Mouse (Mus musculus): ENCODE data around the gene Baz1a. TPM values are rescaled to one million over a fixed set of nuclear protein-coding genes. Genes with fewer than 3 reads are reported as not detected.
A peak's percentile ranks its signal among the peaks of the same experiment; 100 is the strongest.
"Not testable (repeated sequence)": the region's sequence is repeated elsewhere in the genome, so short reads cannot be mapped to it uniquely, and the experiment has no call there.

The Baz1a gene
- polyA plus RNA-seq, 1 experiment from 2014 or later = 21.6 TPM

DNA sequence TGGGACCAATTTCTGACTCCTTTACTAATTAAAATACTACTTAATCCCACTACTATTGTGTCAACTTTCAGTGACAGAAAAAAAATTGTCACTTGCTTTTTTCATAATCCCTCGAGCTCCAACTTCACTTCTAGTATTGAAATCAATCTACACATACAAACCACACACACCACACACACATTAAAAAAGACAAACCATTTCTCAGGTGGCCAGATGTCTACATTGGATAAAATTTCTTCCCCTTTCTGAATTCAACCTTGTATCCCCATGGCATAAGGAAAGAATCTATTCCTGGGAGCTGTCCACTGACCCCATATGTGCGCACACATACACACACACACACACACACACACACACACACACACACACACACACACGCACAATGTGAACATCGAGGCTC lies 57.7 kb downstream of the Baz1a start:
- Histone ChIP-seq H3K27ac (no peak overlapping the region), H3K27me3 (no peaks in the 10 kb centered on the region), H3K36me3 (peaks cover 16% of the 10 kb centered on the region), H3K9ac (no peak overlapping the region), H3K4me2 (replicated peaks) (no peak overlapping the region), H3K4me3 (no peak overlapping the region), H3K4me1 (no peaks in the 10 kb centered on the region), H3K9me3 (no peaks in the 10 kb centered on the region)
- no peak for ATAC-seq (ENCODE audit: low FRiP score, low read depth)
- 88% methylated on average over 4 of the region's 4 CpGs for WGBS

- no peaks in the 10 kb centered on the region for H3K27me3 ChIP-seq
- H3K4me3 ChIP-seq = no peak overlapping the region
- H3K9ac ChIP-seq = no peak overlapping the region
- WGBS = 92% methylated on average over 6 of the region's 6 CpGs
- H3K4me2 ChIP-seq (replicated peaks) = no peak overlapping the region
- no peaks in the 10 kb centered on the region for H3K9me3 ChIP-seq
- no peak overlapping the region for H3K27ac ChIP-seq
- no peak for ATAC-seq (ENCODE audit: low FRiP score, low read depth)
- H3K4me1 ChIP-seq = no peaks in the 10 kb centered on the region
- H3K36me3 ChIP-seq = peaks cover 4% of the 10 kb centered on the region; the same call in 1 of the 2 replicates
These were observed 68.0 kb downstream of the Baz1a start for GRCm38 (mm10) chr12:54946116-54946515.

DNA sequence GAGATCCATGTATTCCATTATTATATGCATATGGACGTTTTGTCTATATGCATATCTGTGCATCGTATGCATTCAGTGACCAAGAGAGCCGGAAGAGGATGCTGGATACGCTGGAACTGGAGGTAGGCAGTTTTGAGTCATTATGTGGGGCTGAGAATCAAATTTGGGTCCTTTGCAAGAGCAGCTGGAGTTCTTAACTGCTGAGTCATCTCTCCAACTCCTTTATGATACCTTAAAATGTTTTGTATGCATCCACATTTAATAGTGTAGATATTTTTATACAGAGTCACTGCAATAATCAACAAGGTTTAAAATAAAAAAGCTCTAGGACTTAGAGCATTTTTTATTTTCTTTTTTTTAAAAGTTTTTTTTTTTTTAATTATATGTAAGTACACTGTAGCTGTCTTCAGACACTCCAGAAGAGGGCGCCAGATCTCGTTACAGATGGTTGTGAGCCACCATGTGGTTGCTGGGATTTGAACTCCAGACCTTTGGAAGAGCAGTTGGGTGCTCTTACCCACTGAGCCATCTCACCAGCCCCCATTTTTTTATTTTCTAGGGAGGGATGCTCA lies 71.5 kb downstream of the Baz1a start:
- H3K27ac ChIP-seq; H3K9me3 ChIP-seq; H3K4me1 ChIP-seq; H3K4me3 ChIP-seq; H3K27me3 ChIP-seq; ATAC-seq (ENCODE audit: low FRiP score, low read depth); H3K4me2 ChIP-seq (replicated peaks); H3K9ac ChIP-seq: not testable (repeated sequence)
- peaks cover 23% of the 10 kb centered on the region for H3K36me3 ChIP-seq
- WGBS = 86% methylated on average over 6 of the region's 6 CpGs

- not testable (repeated sequence) for H3K4me1 ChIP-seq; H3K27me3 ChIP-seq; H3K4me3 ChIP-seq; H3K27ac ChIP-seq; ATAC-seq (ENCODE audit: low FRiP score, low read depth); H3K9ac ChIP-seq; H3K4me2 ChIP-seq (replicated peaks); H3K9me3 ChIP-seq
- peaks cover 42% of the 10 kb centered on the region for H3K36me3 ChIP-seq
- 92% methylated on average over 5 of the region's 5 CpGs for WGBS
These were observed 76.4 kb downstream of the Baz1a start for GRCm38 (mm10) chr12:54937581-54938343.

DNA sequence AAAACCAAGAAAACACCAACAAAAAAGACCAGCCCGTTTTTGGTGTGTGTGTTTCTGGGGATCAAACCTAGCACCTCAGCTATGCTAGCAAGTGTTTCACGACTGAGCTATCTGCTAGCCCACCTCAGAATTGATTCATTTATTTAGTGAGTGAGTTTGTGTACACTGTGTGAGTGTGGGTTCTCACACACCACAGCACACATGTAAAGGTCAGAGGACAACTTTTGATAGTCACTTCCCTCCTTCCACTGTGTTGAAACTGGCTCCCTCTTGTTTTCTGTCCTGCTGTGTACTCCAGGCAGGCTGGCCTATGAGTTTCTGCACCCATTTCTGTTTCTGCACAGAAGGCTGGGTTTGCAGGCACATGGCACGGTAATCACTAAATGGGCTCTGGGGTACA lies 103.8 kb downstream of the Baz1a start:
- Histone ChIP-seq H3K4me3 (no peak overlapping the region), H3K9me3 (no peaks in the 10 kb centered on the region; the same call in 1 of the 2 replicates), H3K27ac (no peak overlapping the region), H3K9ac (no peak overlapping the region), H3K36me3 (peaks cover 65% of the 10 kb centered on the region), H3K4me1 (no peaks in the 10 kb centered on the region), H3K4me2 (replicated peaks) (no peak overlapping the region), H3K27me3 (no peaks in the 10 kb centered on the region)
- no peak for ATAC-seq (ENCODE audit: low FRiP score, low read depth)
- WGBS = 84% methylated on average over 3 of the region's 3 CpGs

- H3K4me1 ChIP-seq; H3K4me2 ChIP-seq (replicated peaks); H3K4me3 ChIP-seq; H3K9ac ChIP-seq; ATAC-seq (ENCODE audit: low FRiP score, low read depth); H3K27me3 ChIP-seq; H3K27ac ChIP-seq; H3K9me3 ChIP-seq: not testable (repeated sequence)
- 54% methylated on average over 2 of the region's 2 CpGs for WGBS
- peaks cover 27% of the 10 kb centered on the region for H3K36me3 ChIP-seq
These were observed 121.6 kb downstream of the Baz1a start for GRCm38 (mm10) chr12:54892559-54892958.

GRCm38 (mm10) chr12:54890426-54890825 lies 123.7 kb downstream of the Baz1a start:
- H3K9ac ChIP-seq = no peak overlapping the region
- peaks cover 13% of the 10 kb centered on the region; the same call in 1 of the 2 replicates for H3K36me3 ChIP-seq
- no peak overlapping the region for H3K4me2 ChIP-seq (replicated peaks)
- no peaks in the 10 kb centered on the region for H3K27me3 ChIP-seq
- ATAC-seq (ENCODE audit: low FRiP score, low read depth) = no peak
- H3K4me1 ChIP-seq = no peaks in the 10 kb centered on the region
- 89% methylated on average over 2 of the region's 2 CpGs for WGBS
- no peak overlapping the region for H3K27ac ChIP-seq
- no peak overlapping the region for H3K4me3 ChIP-seq
- H3K9me3 ChIP-seq = no peaks in the 10 kb centered on the region

DNA sequence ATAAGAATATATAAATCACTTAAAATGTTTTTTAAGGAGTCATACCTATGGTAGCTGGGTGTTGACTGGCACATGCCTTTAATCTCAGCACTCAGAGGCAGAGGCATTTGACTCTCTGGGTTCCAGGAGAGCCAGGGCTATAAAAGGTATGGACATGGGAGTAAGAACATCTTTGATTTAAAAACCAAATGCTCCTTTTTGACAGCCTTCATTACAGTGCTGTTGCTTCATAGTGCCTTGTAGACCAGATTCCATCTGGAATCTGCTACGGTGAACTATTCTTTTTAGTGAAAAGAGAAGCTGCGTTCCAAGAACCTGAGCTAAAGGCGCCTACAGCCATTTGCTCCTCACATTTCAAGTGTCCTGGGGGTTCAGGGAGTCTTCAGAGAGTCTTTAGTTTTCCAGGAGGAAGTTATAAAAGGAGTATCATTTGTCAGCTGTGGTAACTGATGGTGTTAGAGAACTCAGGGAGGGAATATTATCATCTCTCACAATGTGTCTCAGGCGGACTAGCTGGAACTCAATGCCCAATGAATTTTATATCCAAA lies 126.5 kb downstream of the Baz1a start:
- no peak overlapping the region for H3K4me3 ChIP-seq
- 51% methylated on average over 4 of the region's 4 CpGs for WGBS
- no peak overlapping the region for H3K4me2 ChIP-seq (replicated peaks)
- H3K27ac ChIP-seq = no peak overlapping the region
- peak; percentile 77; the same call in 1 of the 2 replicates for ATAC-seq (ENCODE audit: low FRiP score, low read depth)
- no peaks in the 10 kb centered on the region for H3K9me3 ChIP-seq
- H3K27me3 ChIP-seq = no peaks in the 10 kb centered on the region
- no peak overlapping the region for H3K9ac ChIP-seq
- H3K4me1 ChIP-seq = no peaks in the 10 kb centered on the region
- H3K36me3 ChIP-seq = peaks cover 5% of the 10 kb centered on the region; the same call in 1 of the 2 replicates

GRCm38 (mm10) chr12:54879630-54880029 lies 134.5 kb downstream of the Baz1a start:
- Histone ChIP-seq H3K27me3 (no peaks in the 10 kb centered on the region), H3K9me3 (no peaks in the 10 kb centered on the region)
- 10% methylated on average over 6 of the region's 6 CpGs for WGBS

DNA sequence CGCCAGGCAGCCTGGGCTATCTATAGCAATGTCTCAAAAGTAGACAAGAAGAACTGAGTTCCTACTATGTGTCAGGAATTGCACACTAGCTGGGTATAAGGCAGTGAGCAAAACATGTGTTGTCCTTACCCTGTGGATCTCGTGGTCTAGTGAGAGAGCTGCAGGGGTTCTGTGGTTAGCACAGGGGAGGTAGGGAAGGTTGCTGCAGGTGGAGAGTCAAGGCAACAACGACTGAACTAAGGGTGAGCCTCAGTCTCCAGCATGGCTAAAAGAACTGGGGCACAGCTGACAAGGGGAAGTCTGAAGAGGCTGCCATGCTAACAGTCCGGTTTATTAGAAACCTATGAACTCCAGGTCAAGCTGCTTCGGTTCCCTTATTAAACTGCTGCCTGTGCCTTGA lies 134.9 kb downstream of the Baz1a start:
- Histone ChIP-seq H3K27ac (no peak overlapping the region), H3K4me3 (no peak overlapping the region), H3K4me1 (no peaks in the 10 kb centered on the region), H3K9me3 (no peaks in the 10 kb centered on the region), H3K9ac (no peak overlapping the region), H3K27me3 (no peaks in the 10 kb centered on the region), H3K4me2 (replicated peaks) (no peak overlapping the region), H3K36me3 (no peaks in the 10 kb centered on the region)
- WGBS = 73% methylated on average over 5 of the region's 5 CpGs
- ATAC-seq (ENCODE audit: low FRiP score, low read depth) = no peak

More at GRCm38 (mm10) chr12:54879630-54880029, 134.5 kb downstream of the Baz1a start:
- ATAC-seq (ENCODE audit: low FRiP score, low read depth) = no peak
- H3K4me3 ChIP-seq = no peak overlapping the region
- H3K4me2 ChIP-seq (replicated peaks) = no peak overlapping the region
- no peak overlapping the region for H3K27ac ChIP-seq
- no peaks in the 10 kb centered on the region for H3K4me1 ChIP-seq
- no peak overlapping the region for H3K9ac ChIP-seq
- no peaks in the 10 kb centered on the region for H3K36me3 ChIP-seq

GRCm38 (mm10) chr12:54877875-54878274 lies 136.3 kb downstream of the Baz1a start:
- H3K9me3 ChIP-seq = no peaks in the 10 kb centered on the region
- no peak overlapping the region for H3K9ac ChIP-seq
- H3K4me1 ChIP-seq = no peaks in the 10 kb centered on the region
- no peak overlapping the region for H3K4me3 ChIP-seq
- 82% methylated on average over 1 of the region's 1 CpGs for WGBS
- H3K27ac ChIP-seq = no peak overlapping the region
- H3K27me3 ChIP-seq = no peaks in the 10 kb centered on the region
- ATAC-seq (ENCODE audit: low FRiP score, low read depth) = no peak
- no peak overlapping the region for H3K4me2 ChIP-seq (replicated peaks)
- no peaks in the 10 kb centered on the region for H3K36me3 ChIP-seq

GRCm38 (mm10) chr12:54876879-54877278 lies 137.3 kb downstream of the Baz1a start:
- WGBS = 28% methylated on average over 5 of the region's 5 CpGs
- Histone ChIP-seq H3K4me3 (no peak overlapping the region), H3K27ac (no peak overlapping the region), H3K4me1 (no peaks in the 10 kb centered on the region), H3K27me3 (no peaks in the 10 kb centered on the region), H3K36me3 (no peaks in the 10 kb centered on the region), H3K9ac (no peak overlapping the region), H3K4me2 (replicated peaks) (no peak overlapping the region), H3K9me3 (no peaks in the 10 kb centered on the region)
- ATAC-seq (ENCODE audit: low FRiP score, low read depth) = peak; percentile 37; the same call in 1 of the 2 replicates
